Mouse (Mus musculus) lung, embryonic 16.5 days (tissue): Measurements from ENCODE around the gene Enthd1. TPM values are rescaled to one million over a fixed set of nuclear protein-coding genes. Genes with fewer than 3 reads are reported as not detected.

Experiments
- ATAC-seq: fragments of 200-750 bp; cut with Nextera tagmentation; 2 replicates; pipeline ENCODE4 v1.8.0; 2017; ENCODE audit warnings: low read depth, mild to moderate bottlenecking, moderate library complexity
- H3K27ac ChIP-seq: fragments of 300-500 bp; sonication (generic); 2 replicates; pipeline ENCODE4 v1.5.1; 2014; ENCODE audit warnings: mild to moderate bottlenecking, control low read depth, low read length
- H3K27me3 ChIP-seq: fragments of 300-500 bp; sonication (generic); 2 replicates; pipeline ENCODE4 v1.6.1; 2014; ENCODE audit warnings: low read depth, low read length, mixed read lengths; ENCODE audit not compliant: control insufficient read depth, insufficient read depth
- H3K36me3 ChIP-seq: fragments of 300-500 bp; sonication (generic); 2 replicates; pipeline ENCODE4 v1.6.1; 2014; ENCODE audit warnings: low read length; ENCODE audit not compliant: control insufficient read depth, insufficient read depth
- H3K4me1 ChIP-seq: fragments of 300-500 bp; sonication (generic); replicated peaks from 2 replicates; pipeline ENCODE4 v1.6.1; 2014; ENCODE audit warnings: low read length, mixed read lengths; ENCODE audit not compliant: control insufficient read depth, insufficient read depth
- H3K4me2 ChIP-seq: fragments of 300-500 bp; sonication (generic); 2 replicates; pipeline ENCODE4 v1.6.1; 2014; ENCODE audit warnings: low read depth, low read length, control low read depth
- H3K4me3 ChIP-seq: fragments of 300-500 bp; sonication (generic); 2 replicates; pipeline ENCODE4 v1.5.1; 2014; ENCODE audit warnings: mild to moderate bottlenecking, low read length, control low read depth
- H3K9ac ChIP-seq: fragments of 300-500 bp; sonication (generic); 2 replicates; pipeline ENCODE4 v1.6.1; 2014; ENCODE audit warnings: low read length, control low read depth
- H3K9me3 ChIP-seq: fragments of 300-500 bp; sonication (generic); 2 replicates; pipeline ENCODE4 v1.6.1; 2016; ENCODE audit warnings: low read length; ENCODE audit not compliant: control insufficient read depth
- WGBS: fragments of 180-500 bp; shearing (Covaris S2); extraction: QIAGEN DNeasy Blood & Tissue Kit; methylation state at CpG from one replicate; pipeline ENCODE4 v1.1.7; 2014; 5-methylcytosine and 5-hydroxymethylcytosine counted together
- polyA plus RNA-seq: library from polyadenylated mRNA; unstranded; fragments of >200 nt; fragmentation: Nextera tagmentation; extraction: Ambion mirVana; gene quantifications from 2 replicates; pipeline ENCODE4 v1.2.1, GENCODE M21; 2015

Enthd1 gene
- polyA plus RNA-seq, 1 experiment from 2014 or later, result not detected

- no peak for ATAC-seq
- H3K27me3 ChIP-seq, result peaks cover 10% of the 10 kb centered on the region; the same call in 1 of the 2 replicates
Measured at GRCm38 (mm10) chr15:80577166-80577960, 12.4 kb upstream of the Enthd1 start.

DNA sequence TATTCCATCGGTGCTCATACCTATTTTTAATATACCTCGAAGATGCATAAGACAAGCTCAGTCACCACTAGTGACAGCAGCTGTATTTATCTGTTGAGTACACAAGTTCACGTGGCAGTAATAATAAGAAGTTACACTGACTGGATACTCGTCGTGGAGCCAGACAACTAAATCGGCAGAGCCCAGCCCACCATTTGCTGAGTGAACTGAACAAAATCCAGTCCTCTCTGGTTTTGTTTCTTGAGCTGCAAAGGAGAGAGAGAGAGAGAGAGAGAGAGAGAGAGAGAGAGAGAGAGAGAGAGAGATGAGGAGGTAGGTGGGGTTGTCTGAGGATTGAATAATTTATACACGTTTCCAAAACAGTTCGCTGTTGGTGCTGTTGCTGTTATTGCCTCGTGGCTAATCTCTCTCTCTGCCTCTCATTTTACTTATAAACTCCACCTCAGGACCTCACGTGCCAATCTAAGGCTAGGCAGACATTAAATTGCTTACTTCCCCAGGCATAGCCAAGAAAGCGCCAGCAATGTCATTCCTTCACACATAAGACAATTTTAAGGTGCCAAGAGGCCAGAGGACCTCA lies 11.5 kb upstream of the Enthd1 start:
- 76% methylated on average over 11 of the region's 11 CpGs for WGBS
- ATAC-seq, result no peak
- Histone ChIP-seq H3K4me2 (no peak overlapping the region), H3K36me3 (no peaks in the 10 kb centered on the region), H3K4me1 (no peaks in the 10 kb centered on the region), H3K9ac (no peak overlapping the region), H3K27me3 (peaks cover 10% of the 10 kb centered on the region; the same call in 1 of the 2 replicates), H3K4me3 (no peak overlapping the region), H3K27ac (no peak overlapping the region), H3K9me3 (no peaks in the 10 kb centered on the region)

More at GRCm38 (mm10) chr15:80577166-80577960, 12.4 kb upstream of the Enthd1 start:
- no peaks in the 10 kb centered on the region for H3K9me3 ChIP-seq
- H3K4me3 ChIP-seq, result no peak overlapping the region
- no peaks in the 10 kb centered on the region for H3K4me1 ChIP-seq
- H3K9ac ChIP-seq, result no peak overlapping the region
- WGBS, result 25% methylated on average over 22 of the region's 22 CpGs
- H3K27ac ChIP-seq, result no peak overlapping the region
- H3K36me3 ChIP-seq, result no peaks in the 10 kb centered on the region
- H3K4me2 ChIP-seq, result no peak overlapping the region

DNA sequence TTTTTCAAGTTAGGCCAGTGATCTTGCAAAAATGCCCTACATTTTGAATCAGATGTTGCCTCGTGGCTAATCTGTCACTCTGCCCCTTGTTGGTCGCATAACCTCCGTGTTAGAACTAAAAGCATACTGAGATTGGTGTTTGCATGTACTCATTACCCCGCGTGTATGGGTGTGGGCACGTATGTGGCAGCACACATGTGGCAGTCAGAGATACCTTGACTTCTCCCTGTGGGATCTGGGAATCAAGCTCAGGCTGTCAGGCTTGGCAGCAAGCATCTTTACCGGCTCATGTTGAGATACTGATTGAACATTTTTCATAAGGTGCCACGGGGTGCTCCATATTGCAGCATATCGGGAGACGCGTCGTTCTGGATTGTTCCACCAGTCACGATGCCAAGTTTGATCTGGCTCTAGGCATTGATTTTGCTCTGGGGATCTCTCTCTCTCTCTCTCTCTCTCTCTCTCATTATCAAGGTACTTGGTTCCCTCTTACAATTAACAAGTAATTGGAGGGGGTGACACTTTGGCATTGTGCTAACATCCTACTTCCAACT lies 10.9 kb upstream of the Enthd1 start:
- H3K9ac ChIP-seq, result no peak overlapping the region
- no peaks in the 10 kb centered on the region for H3K4me1 ChIP-seq
- H3K4me2 ChIP-seq, result no peak overlapping the region
- no peak overlapping the region for H3K27ac ChIP-seq
- no peak overlapping the region for H3K4me3 ChIP-seq
- ATAC-seq, result no peak
- H3K27me3 ChIP-seq, result peaks cover 10% of the 10 kb centered on the region; the same call in 1 of the 2 replicates
- H3K36me3 ChIP-seq, result no peaks in the 10 kb centered on the region
- H3K9me3 ChIP-seq, result no peaks in the 10 kb centered on the region
- WGBS, result 87% methylated on average over 13 of the region's 13 CpGs

DNA sequence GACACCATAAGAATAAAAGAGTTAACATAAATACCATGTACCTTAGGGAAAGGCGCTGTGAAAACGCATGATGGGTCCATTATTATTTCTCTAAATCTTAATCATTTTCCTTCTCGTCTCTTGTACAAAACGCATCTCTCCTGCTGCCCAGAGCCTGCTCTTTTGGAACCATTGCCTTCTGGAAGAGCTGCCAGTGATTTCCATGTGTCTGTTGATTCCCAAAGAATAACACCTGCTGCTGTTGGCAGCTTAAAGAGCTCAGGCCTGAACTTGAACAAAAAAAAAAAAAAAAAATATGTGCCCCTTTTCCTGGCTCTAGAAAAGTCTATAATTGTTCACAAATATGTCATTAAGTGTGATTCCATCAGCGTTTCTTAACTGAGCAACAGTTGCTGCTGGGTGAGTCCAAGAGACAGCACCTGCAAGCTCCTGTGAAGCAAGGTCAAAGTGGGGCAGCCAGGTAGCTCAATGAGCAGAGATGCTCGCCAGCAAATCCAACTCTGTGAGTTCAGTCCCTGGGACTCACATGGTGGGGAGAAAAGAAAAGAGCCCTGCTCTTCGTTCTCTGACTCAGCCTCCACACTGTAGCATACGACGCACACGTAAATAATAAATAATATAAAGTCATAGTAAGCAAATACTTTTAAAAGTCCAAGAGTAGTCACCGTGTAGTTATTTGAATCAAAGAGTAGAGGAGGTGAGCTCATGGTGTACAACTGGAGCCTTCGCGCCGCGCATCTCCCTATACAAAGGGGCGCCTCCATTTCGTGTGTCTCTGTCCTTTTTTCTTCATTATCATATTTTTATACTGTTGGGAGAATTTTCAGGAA lies 9.5 kb upstream of the Enthd1 start:
- no peak overlapping the region for H3K9ac ChIP-seq
- H3K36me3 ChIP-seq, result no peaks in the 10 kb centered on the region
- ATAC-seq, result no peak
- H3K4me1 ChIP-seq, result no peaks in the 10 kb centered on the region
- H3K4me2 ChIP-seq, result no peak overlapping the region
- H3K27me3 ChIP-seq, result peaks cover 10% of the 10 kb centered on the region; the same call in 1 of the 2 replicates
- 88% methylated on average over 17 of the region's 17 CpGs for WGBS
- H3K4me3 ChIP-seq, result no peak overlapping the region
- no peaks in the 10 kb centered on the region for H3K9me3 ChIP-seq
- no peak overlapping the region for H3K27ac ChIP-seq

DNA sequence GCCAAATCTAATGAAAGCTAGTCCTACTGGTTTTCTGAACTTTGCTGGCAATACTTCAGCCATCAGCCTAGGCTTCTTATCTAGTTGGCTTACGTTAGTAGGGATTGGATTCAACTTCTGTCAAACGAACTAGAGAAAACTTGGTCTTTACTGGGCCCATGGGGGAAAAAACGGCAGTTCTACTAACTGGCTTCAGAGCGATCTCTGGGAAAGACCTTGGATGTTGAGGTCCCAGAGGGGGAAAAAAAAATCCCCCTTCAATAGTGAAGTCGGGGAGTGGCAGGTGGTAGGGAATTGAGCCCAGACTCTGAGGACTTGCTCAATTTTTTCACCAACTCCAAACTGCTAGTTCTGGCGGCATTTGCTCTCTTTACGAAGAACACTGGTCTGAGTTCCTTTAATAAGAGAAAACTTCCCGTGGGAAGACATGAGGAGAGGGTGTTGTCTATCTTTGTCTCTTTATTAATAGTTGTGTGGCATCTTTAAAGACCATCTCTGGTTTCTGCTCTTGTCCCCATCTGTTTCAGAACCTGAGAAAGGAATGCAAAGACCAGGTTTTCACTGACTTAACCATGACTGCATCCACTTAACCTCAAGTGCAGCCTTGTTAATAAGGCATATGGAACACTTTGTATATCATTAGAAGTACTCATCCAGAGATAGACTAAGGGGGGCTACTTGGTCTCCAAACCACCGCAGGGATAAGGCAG lies 8.0 kb upstream of the Enthd1 start:
- no peaks in the 10 kb centered on the region for H3K36me3 ChIP-seq
- no peak overlapping the region for H3K4me3 ChIP-seq
- H3K27me3 ChIP-seq, result peaks cover 10% of the 10 kb centered on the region; the same call in 1 of the 2 replicates
- no peak overlapping the region for H3K4me2 ChIP-seq
- H3K27ac ChIP-seq, result no peak overlapping the region
- no peak for ATAC-seq
- no peak overlapping the region for H3K9ac ChIP-seq
- H3K9me3 ChIP-seq, result no peaks in the 10 kb centered on the region
- 65% methylated on average over 9 of the region's 9 CpGs for WGBS
- H3K4me1 ChIP-seq, result no peaks in the 10 kb centered on the region

- WGBS, result 54% methylated on average over 12 of the region's 12 CpGs
- Histone ChIP-seq H3K9ac (no peak within 1 kb of the TSS), H3K27ac (no peak within 1 kb of the TSS), H3K27me3 (peaks cover 8% of the 10 kb centered on the region; the same call in 1 of the 2 replicates), H3K4me1 (no peaks in the 10 kb centered on the region), H3K36me3 (no peaks in the 10 kb centered on the region), H3K9me3 (no peaks in the 10 kb centered on the region), H3K4me2 (no peak within 1 kb of the TSS), H3K4me3 (no peak within 1 kb of the TSS)
- ATAC-seq, result no peak
Measured at GRCm38 (mm10) chr15:80572291-80572690, 7.3 kb upstream of the Enthd1 start, which contains the start of gene Grap2. TSS of gene Grap2 (plus strand) at chr15:80572594.

GRCm38 (mm10) chr15:80571611-80572010 lies 6.7 kb upstream of the Enthd1 start:
- H3K9ac ChIP-seq, result no peak overlapping the region
- no peak overlapping the region for H3K4me3 ChIP-seq
- ATAC-seq, result no peak
- H3K27me3 ChIP-seq, result peaks cover 3% of the 10 kb centered on the region; the same call in 1 of the 2 replicates
- no peak overlapping the region for H3K4me2 ChIP-seq
- no peaks in the 10 kb centered on the region for H3K9me3 ChIP-seq
- 69% methylated on average over 7 of the region's 7 CpGs for WGBS
- H3K36me3 ChIP-seq, result no peaks in the 10 kb centered on the region
- H3K4me1 ChIP-seq, result no peaks in the 10 kb centered on the region
- no peak overlapping the region for H3K27ac ChIP-seq

GRCm38 (mm10) chr15:80570226-80570625 lies 5.3 kb upstream of the Enthd1 start:
- H3K4me2 ChIP-seq, result no peak overlapping the region
- no peaks in the 10 kb centered on the region for H3K9me3 ChIP-seq
- no peaks in the 10 kb centered on the region for H3K4me1 ChIP-seq
- H3K4me3 ChIP-seq, result no peak overlapping the region
- WGBS, result 71% methylated on average over 1 of the region's 1 CpGs
- no peaks in the 10 kb centered on the region for H3K36me3 ChIP-seq
- no peak for ATAC-seq
- H3K27ac ChIP-seq, result no peak overlapping the region
- no peak overlapping the region for H3K9ac ChIP-seq
- H3K27me3 ChIP-seq, result peaks cover 2% of the 10 kb centered on the region; the same call in 1 of the 2 replicates
